Mouse (Mus musculus) myocyte (in vitro differentiated cells): Measurements from ENCODE around the gene Rnf224. TPM values are rescaled to one million over a fixed set of nuclear protein-coding genes. Genes with fewer than 3 reads are reported as not detected.

Experiments used
- H3K27me3 ChIP-seq: one replicate; pipeline ENCODE4 v1.6.1; 2011; ENCODE audit not compliant: control insufficient read depth, insufficient read depth, insufficient read length
- H3K36me3 ChIP-seq: one replicate; pipeline ENCODE4 v1.6.1; 2011; ENCODE audit not compliant: control insufficient read depth, insufficient read depth
- H3K4me2 ChIP-seq: one replicate; pipeline ENCODE4 v1.6.1; 2011; ENCODE audit warnings: low read depth, control low read depth
- H3K4me3 ChIP-seq: one replicate; pipeline ENCODE4 v1.5.1; 2011; ENCODE audit warnings: mild to moderate bottlenecking, control low read depth, moderate library complexity
- H3K79me2 ChIP-seq: one replicate; pipeline ENCODE4 v1.6.1; 2011; ENCODE audit not compliant: control insufficient read depth, insufficient read depth
- H3ac ChIP-seq: one replicate; pipeline ENCODE4 v1.6.1; 2011; ENCODE audit not compliant: control insufficient read depth, insufficient read length
- REST ChIP-seq: IDR thresholded peaks from one replicate; pipeline ENCODE4 v1.6.1; 2011; ENCODE audit warnings: mild to moderate bottlenecking, control low read depth, moderate library complexity; ENCODE audit not compliant: insufficient read depth, insufficient read length
- SRF ChIP-seq: IDR thresholded peaks from one replicate; pipeline ENCODE4 v1.6.1; 2011; ENCODE audit warnings: low read depth; ENCODE audit not compliant: control insufficient read depth, insufficient read length
- TCF3 ChIP-seq: IDR thresholded peaks from one replicate; pipeline ENCODE4 v1.6.1; 2011; ENCODE audit warnings: low read depth, control low read depth; ENCODE audit not compliant: insufficient read length
- USF1 ChIP-seq: IDR thresholded peaks from one replicate; pipeline ENCODE4 v1.6.1; 2011; ENCODE audit warnings: low read depth, mild to moderate bottlenecking, control low read depth, moderate library complexity
- polyA plus RNA-seq: library from polyadenylated mRNA; unstranded; fragments of >200 nt; fragmentation: generic; extraction: Trizol; gene quantifications from one replicate; pipeline ENCODE4 v1.2.1, GENCODE M21; 2012; ENCODE audit warnings: missing spikeins

Gene Rnf224
- polyA plus RNA-seq, 1 experiment, result not detected

DNA sequence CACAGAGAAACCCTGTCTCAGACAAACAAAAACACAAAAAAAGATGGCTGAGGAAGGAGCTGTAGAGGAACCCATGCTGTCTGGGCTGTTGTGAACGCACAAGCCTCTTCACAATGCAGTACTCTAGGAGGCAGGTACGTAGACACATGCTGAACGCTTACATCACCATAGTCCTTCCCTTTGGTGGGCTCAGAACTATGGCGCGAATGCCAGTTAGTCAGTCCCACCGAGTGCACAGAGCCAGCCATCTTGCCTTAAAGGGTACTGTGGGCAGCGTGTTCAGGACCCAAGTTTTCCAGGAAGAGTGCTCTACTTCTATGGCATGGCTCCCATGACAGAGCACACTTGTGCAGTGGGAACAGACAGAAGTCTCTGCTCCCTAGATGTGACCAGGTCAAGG lies 52.1 kb downstream of the Rnf224 start:
- H3K4me2 ChIP-seq, result no peak overlapping the region
- no peaks in the 10 kb centered on the region for H3K27me3 ChIP-seq
- H3ac ChIP-seq, result no peak overlapping the region
- H3K36me3 ChIP-seq, result no peaks in the 10 kb centered on the region
- TF ChIP-seq SRF (no peak), REST (no peak), TCF3 (no peak), USF1 (no peak)
- no peak overlapping the region for H3K4me3 ChIP-seq
- H3K79me2 ChIP-seq, result no peaks in the 10 kb centered on the region

Other genes starting within 250 kb of the Rnf224 start
- gene Nsmf, start 182.4 kb downstream of the Rnf224 start, polyA plus RNA-seq, result 33.7 TPM
- gene Entpd8, start 156.5 kb downstream of the Rnf224 start, polyA plus RNA-seq, result not detected
- not detected for gene Noxa1, start 141.6 kb downstream of the Rnf224 start, polyA plus RNA-seq
- 1.3 TPM for gene Nrarp, start 56.0 kb downstream of the Rnf224 start, polyA plus RNA-seq
- 9.2 TPM for gene Tor4a, start 39.9 kb downstream of the Rnf224 start, polyA plus RNA-seq
- 55.8 TPM for gene Nelfb, start 25.3 kb downstream of the Rnf224 start, polyA plus RNA-seq
- not detected for gene Stpg3, start 22.1 kb downstream of the Rnf224 start, polyA plus RNA-seq
- gene Fam166a, start 18.0 kb downstream of the Rnf224 start, polyA plus RNA-seq, result 0.48 TPM
- 359 TPM for gene Tubb4b, start 12.1 kb downstream of the Rnf224 start, polyA plus RNA-seq
- gene Slc34a3, start 2.4 kb downstream of the Rnf224 start, polyA plus RNA-seq, result not detected
- gene Rnf208, start 5.5 kb upstream of the Rnf224 start, polyA plus RNA-seq, result 0.59 TPM
- gene Cysrt1, start 5.7 kb upstream of the Rnf224 start, polyA plus RNA-seq, result not detected
- 4.5 TPM for gene AL732309.1, start 10.1 kb upstream of the Rnf224 start, polyA plus RNA-seq
- 47.2 TPM for gene Tmem203, start 18.7 kb upstream of the Rnf224 start, polyA plus RNA-seq
- gene Tprn, start 25.8 kb upstream of the Rnf224 start, polyA plus RNA-seq, result 5.5 TPM
- 106 TPM for gene Ssna1, start 35.7 kb upstream of the Rnf224 start, polyA plus RNA-seq
- gene Anapc2, start 35.7 kb upstream of the Rnf224 start, polyA plus RNA-seq, result 97.9 TPM
- 0.40 TPM for gene Tmem210, start 51.4 kb upstream of the Rnf224 start, polyA plus RNA-seq
- gene Lrrc26, start 53.1 kb upstream of the Rnf224 start, polyA plus RNA-seq, result 1.6 TPM
- 0.12 TPM for gene Grin1, start 82.4 kb upstream of the Rnf224 start, polyA plus RNA-seq
- gene Man1b1, start 95.6 kb upstream of the Rnf224 start, polyA plus RNA-seq, result 46.3 TPM
- gene Dpp7, start 119.6 kb upstream of the Rnf224 start, polyA plus RNA-seq, result 43.0 TPM
- gene Uap1l1, start 128.9 kb upstream of the Rnf224 start, polyA plus RNA-seq, result 68.3 TPM
- gene Sapcd2, start 135.5 kb upstream of the Rnf224 start, polyA plus RNA-seq, result 10.4 TPM
- gene Entpd2, start 159.1 kb upstream of the Rnf224 start, polyA plus RNA-seq, result 0.89 TPM
- 114 TPM for gene Npdc1, start 162.6 kb upstream of the Rnf224 start, polyA plus RNA-seq
- 0.08 TPM for gene Fut7, start 186.5 kb upstream of the Rnf224 start, polyA plus RNA-seq
- gene Abca2, start 191.9 kb upstream of the Rnf224 start, polyA plus RNA-seq, result 9.8 TPM
- gene Clic3, start 220.1 kb upstream of the Rnf224 start, polyA plus RNA-seq, result 13.5 TPM
- 64.3 TPM for gene Paxx, start 224.3 kb upstream of the Rnf224 start, polyA plus RNA-seq
- 9.8 TPM for gene Ptgds, start 233.3 kb upstream of the Rnf224 start, polyA plus RNA-seq